Mouse (Mus musculus) CH12.LX (cell line): ENCODE results near the gene Sae1. TPM values are rescaled to one million over a fixed set of nuclear protein-coding genes. Genes with fewer than 3 reads are reported as not detected.
A peak's percentile ranks its signal among the peaks of the same experiment; 100 is the strongest.

Source experiments
- DNase-seq: peaks from one replicate; pipeline ENCODE4 v3.0.0-alpha.2; 2013; ENCODE audit errors: extremely low read depth
- H3K27ac ChIP-seq: 2 replicates; pipeline ENCODE4 v1.5.1; 2012; ENCODE audit warnings: low read depth, mild to moderate bottlenecking, control low read depth, moderate library complexity; ENCODE audit not compliant: insufficient read depth
- H3K27me3 ChIP-seq: replicated peaks from 2 replicates; pipeline ENCODE3; 2012; ENCODE audit warnings: inconsistent platforms
- H3K36me3 ChIP-seq, 2 experiments: replicated peaks in 1 of 2; 2 replicates each; pipeline versions ENCODE3 to v1.6.1; 2012; ENCODE audit warnings: inconsistent platforms in 1 of 2, low read length in 1 of 2, mild to moderate bottlenecking in 1 of 2, mixed read lengths in 1 of 2, moderate library complexity in 1 of 2; ENCODE audit not compliant: control insufficient read depth in 1 of 2, insufficient read depth in 1 of 2
- H3K4me1 ChIP-seq, 2 experiments: 2 replicates each; pipeline ENCODE4 v1.6.1; 2012; ENCODE audit warnings: inconsistent platforms in 1 of 2, moderate library complexity in 1 of 2; ENCODE audit not compliant: insufficient read depth in 2 of 2, control insufficient read depth in 1 of 2
- H3K4me2 ChIP-seq: 2 replicates; pipeline ENCODE4 v1.6.1; 2012; ENCODE audit warnings: low read depth, mild to moderate bottlenecking, control low read depth; ENCODE audit not compliant: poor library complexity, insufficient read depth, severe bottlenecking
- H3K4me3 ChIP-seq, 3 experiments: fragments of 150-350 bp in 1 of 3; sonication (generic) in 1 of 3; replicated peaks in 1 of 3; 2 replicates each; pipeline versions ENCODE3 to v1.5.1; 2011 to 2012; ENCODE audit warnings: low read depth in 2 of 3, low read length in 2 of 3, mild to moderate bottlenecking in 2 of 3, moderate library complexity in 2 of 3, control low read depth in 1 of 3, improper control_type of control experiment in 1 of 3, inconsistent platforms in 1 of 3, mixed read lengths in 1 of 3; ENCODE audit not compliant: poor library complexity in 1 of 3
- H3K79me2 ChIP-seq: replicated peaks from 2 replicates; pipeline ENCODE4 v1.6.1; 2012; ENCODE audit warnings: mild to moderate bottlenecking, moderate library complexity; ENCODE audit not compliant: control insufficient read depth, poor library complexity, insufficient read depth, severe bottlenecking; ENCODE audit errors: extremely low read depth
- H3K9ac ChIP-seq: 2 replicates; pipeline ENCODE4 v1.6.1; 2012; ENCODE audit warnings: low read depth, mild to moderate bottlenecking, control low read depth, moderate library complexity; ENCODE audit not compliant: insufficient read depth
- H3K9me3 ChIP-seq: replicated peaks from 2 replicates; pipeline ENCODE3; 2012; ENCODE audit warnings: low read length, inconsistent platforms, mixed read lengths
- BHLHE40 ChIP-seq: IDR thresholded peaks from 2 replicates; pipeline ENCODE4 v1.6.1; 2011; ENCODE audit warnings: mild to moderate bottlenecking, low read depth, low read length, improper control_type of control experiment
- CHD1 ChIP-seq: IDR thresholded peaks from 2 replicates; pipeline ENCODE4 v1.6.1; 2012; ENCODE audit warnings: low read depth, low read length, improper control_type of control experiment, inconsistent platforms
- CTCF ChIP-seq, 2 experiments: IDR thresholded peaks in 1 of 2; conservative IDR thresholded peaks in 1 of 2; 2 replicates each; pipeline ENCODE4 v1.5.1; 2011 to 2012; ENCODE audit warnings: low read depth in 2 of 2, low read length in 2 of 2, improper control_type of control experiment in 1 of 2, inconsistent platforms in 1 of 2, mild to moderate bottlenecking in 1 of 2, moderate library complexity in 1 of 2
- ETS1 ChIP-seq: conservative IDR thresholded peaks from 2 replicates; pipeline ENCODE4 v1.6.1; 2012; ENCODE audit warnings: low read depth, mild to moderate bottlenecking, inconsistent platforms, low read length, improper control_type of control experiment, moderate library complexity
- GABPA ChIP-seq: IDR thresholded peaks from 2 replicates; pipeline ENCODE4 v1.6.1; 2012; ENCODE audit warnings: low read depth, low read length, improper control_type of control experiment, inconsistent platforms; ENCODE audit not compliant: insufficient replicate concordance
- HCFC1 ChIP-seq: IDR thresholded peaks from 2 replicates; pipeline ENCODE4 v1.6.1; 2012; ENCODE audit warnings: low read depth, mild to moderate bottlenecking, inconsistent platforms, low read length, improper control_type of control experiment
- IRF4 ChIP-seq: IDR thresholded peaks from 2 replicates; pipeline ENCODE4 v1.6.1; 2014; ENCODE audit warnings: low read depth, mild to moderate bottlenecking, inconsistent platforms, low read length, improper control_type of control experiment
- JUN ChIP-seq: IDR thresholded peaks from 2 replicates; pipeline ENCODE4 v1.6.1; 2011; ENCODE audit warnings: low read depth, mild to moderate bottlenecking, low read length, improper control_type of control experiment, moderate library complexity; ENCODE audit not compliant: insufficient read depth
- JUND ChIP-seq: conservative IDR thresholded peaks from 2 replicates; pipeline ENCODE4 v1.6.1; 2011; ENCODE audit warnings: low read depth, low read length, improper control_type of control experiment
- KAT2A ChIP-seq: IDR thresholded peaks from 2 replicates; pipeline ENCODE4 v1.6.1; 2012; ENCODE audit warnings: low read length, improper control_type of control experiment, inconsistent platforms; ENCODE audit not compliant: insufficient replicate concordance
- MAZ ChIP-seq: IDR thresholded peaks from 2 replicates; pipeline ENCODE4 v1.6.1; 2012; ENCODE audit warnings: low read depth, mild to moderate bottlenecking, inconsistent platforms, low read length, improper control_type of control experiment, moderate library complexity
- NRF1 ChIP-seq: IDR thresholded peaks from 2 replicates; pipeline ENCODE4 v1.6.1; 2014; ENCODE audit warnings: low read depth, mild to moderate bottlenecking, inconsistent platforms, low read length, improper control_type of control experiment, moderate library complexity
- PAX5 ChIP-seq: IDR thresholded peaks from 2 replicates; pipeline ENCODE4 v1.6.1; 2012; ENCODE audit warnings: low read length, inconsistent platforms, mixed read lengths
- POLR2AphosphoS2 ChIP-seq: IDR thresholded peaks from 2 replicates; pipeline ENCODE4 v1.6.1; 2011; ENCODE audit warnings: low read depth, low read length, improper control_type of control experiment
- RAD21 ChIP-seq: IDR thresholded peaks from 2 replicates; pipeline ENCODE4 v1.6.1; 2011; ENCODE audit warnings: low read depth, mild to moderate bottlenecking, low read length, improper control_type of control experiment, moderate library complexity
- RCOR1 ChIP-seq: conservative IDR thresholded peaks from 2 replicates; pipeline ENCODE4 v1.6.1; 2012; ENCODE audit warnings: low read depth, mild to moderate bottlenecking, inconsistent platforms, low read length, improper control_type of control experiment
- SIN3A ChIP-seq: IDR thresholded peaks from 2 replicates; pipeline ENCODE4 v1.6.1; 2012; ENCODE audit warnings: low read length, improper control_type of control experiment, inconsistent platforms
- SMC3 ChIP-seq: IDR thresholded peaks from 2 replicates; pipeline ENCODE4 v1.6.1; 2011; ENCODE audit warnings: low read depth, low read length, improper control_type of control experiment
- TBP ChIP-seq: conservative IDR thresholded peaks from 2 replicates; pipeline ENCODE4 v1.6.1; 2011; ENCODE audit warnings: low read depth, low read length, improper control_type of control experiment
- TCF12 ChIP-seq: IDR thresholded peaks from 2 replicates; pipeline ENCODE4 v1.6.1; 2014; ENCODE audit warnings: low read depth, mild to moderate bottlenecking, inconsistent platforms, low read length, improper control_type of control experiment
- USF1 ChIP-seq: IDR thresholded peaks from 2 replicates; pipeline ENCODE4 v1.6.1; 2014; ENCODE audit warnings: low read depth, mild to moderate bottlenecking, inconsistent platforms, low read length, improper control_type of control experiment
- ZC3H11A ChIP-seq: IDR thresholded peaks from 2 replicates; pipeline ENCODE4 v1.6.1; 2012; ENCODE audit warnings: low read depth, mild to moderate bottlenecking, inconsistent platforms, low read length, improper control_type of control experiment
- ZKSCAN1 ChIP-seq: IDR thresholded peaks from 2 replicates; pipeline ENCODE4 v1.6.1; 2012; ENCODE audit warnings: low read depth, inconsistent platforms, low read length, improper control_type of control experiment, borderline replicate concordance
- dilution Hi-C: fragments of 300-500 bp; cut with MboI; formaldehyde crosslinking; loops from 2 replicates; pipeline ENCODE4 v1.14.3; 2020; ENCODE audit warnings: low sequenced_read_pairs; ENCODE audit not compliant: extremely low pct_unique_long_range_greater_than_20kb, extremely low pct_ligation_motif_present
- in situ Hi-C: fragments of 300-500 bp; cut with MboI; formaldehyde crosslinking; loops from 3 replicates; pipeline ENCODE4 v1.14.3; 2019; ENCODE audit warnings: low sequenced_read_pairs, low pct_ligation_motif_present, low pct_unique_long_range_greater_than_20kb, mixed read lengths
- polyA plus RNA-seq: library from polyadenylated mRNA; unstranded; fragments of >175 nt; gene quantifications from 2 replicates; pipeline ENCODE4 v1.2.1, GENCODE M21; 2012; ENCODE audit warnings: low read depth; ENCODE audit not compliant: insufficient read length
- total RNA-seq, 2 experiments: library from RNA; depleted of rRNA; stranded (reverse); fragments of 300-350 nt in 1 of 2; fragments of >200 nt in 1 of 2; gene quantifications; 2 replicates each; pipeline ENCODE4 v1.2.3; 2012 to 2014

Gene Sae1
- total and polyA plus RNA-seq, 3 experiments = 146 to 271 (median 160) TPM

- Histone ChIP-seq H3K9ac (no peak overlapping the region), H3K27me3 (no peaks in the 10 kb centered on the region), H3K36me3 (peaks cover 63 to 87% of the 10 kb centered on the region in 2 experiments), H3K4me1 (no peaks in the 10 kb centered on the region), H3K4me2 (no peak overlapping the region), H3K27ac (no peak overlapping the region), H3K9me3 (no peaks in the 10 kb centered on the region), H3K4me3 (no peak overlapping the region), H3K79me2 (peaks cover 82% of the 10 kb centered on the region)
- dilution Hi-C loops = no loop called here
- in situ Hi-C loops = no loop called here
- no peak for TF ChIP-seq POLR2AphosphoS2
- TF ChIP-seq BHLHE40 = no peak
- TF ChIP-seq TBP = no peak
- TF ChIP-seq KAT2A = no peak
- TF ChIP-seq SMC3 = no peak
- TF ChIP-seq RAD21 = peak; percentile 57
- TF ChIP-seq IRF4 = no peak
- no peak for TF ChIP-seq SIN3A
- TF ChIP-seq USF1 = no peak
- no peak for TF ChIP-seq MAZ
- TF ChIP-seq RCOR1 = no peak
- TF ChIP-seq JUN = no peak
- peak in 1 of 2 experiments; percentile 70; a peak in 2 of 4 replicates for TF ChIP-seq CTCF (conservative IDR thresholded peaks at IDR 0.05 in 1 of 2, IDR thresholded peaks at IDR 0.05 in 1 of 2; ENCODE audit: low read depth in 2 of 2, low read length in 2 of 2)
- no peak for TF ChIP-seq CHD1
- TF ChIP-seq NRF1 = no peak
- TF ChIP-seq ETS1 = no peak
- peak; percentile 59 for DNase-seq
Observed at GRCm38 (mm10) chr7:16376505-16376904, 11.1 kb downstream of the Sae1 start.

DNA sequence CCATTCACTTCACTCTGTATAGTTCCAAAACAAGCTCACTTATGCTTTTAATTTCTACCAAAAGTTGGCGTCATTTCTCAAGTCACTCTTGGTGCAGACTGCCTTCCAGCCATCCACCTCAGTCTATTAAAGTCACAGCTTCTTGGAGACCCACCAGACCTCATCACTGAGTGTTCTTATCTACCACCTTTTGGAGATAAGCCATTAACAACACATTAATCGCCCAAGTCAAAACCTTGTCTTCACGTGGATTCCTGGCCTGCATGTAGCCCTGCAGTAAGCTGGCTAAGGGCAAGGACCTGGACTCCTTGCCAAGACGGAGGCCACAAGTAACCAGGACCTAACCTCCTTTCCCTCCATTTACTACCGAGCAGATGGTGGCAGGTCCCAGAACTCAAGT is 12.6 kb downstream of the Sae1 start:
- TF ChIP-seq JUND (no peak), ZC3H11A (no peak), PAX5 (no peak), CHD1 (no peak), HCFC1 (no peak), TCF12 (no peak), GABPA (no peak), ZKSCAN1 (no peak)
- no peaks in the 10 kb centered on the region for H3K27me3 ChIP-seq
- H3K9me3 ChIP-seq = no peaks in the 10 kb centered on the region
- in situ Hi-C loops (no loop called here), dilution Hi-C loops (no loop called here)
- no peak for DNase-seq
- H3K4me1 ChIP-seq = no peaks in the 10 kb centered on the region
- H3K27ac ChIP-seq = no peak overlapping the region
- H3K9ac ChIP-seq = no peak overlapping the region
- peaks cover 80% of the 10 kb centered on the region for H3K79me2 ChIP-seq
- H3K4me2 ChIP-seq = no peak overlapping the region
- H3K4me3 ChIP-seq = no peak overlapping the region
- peaks cover 68 to 86% of the 10 kb centered on the region in 2 experiments for H3K36me3 ChIP-seq
